Mouse (Mus musculus): Measurements from ENCODE around the gene Hspa5.

DNA sequence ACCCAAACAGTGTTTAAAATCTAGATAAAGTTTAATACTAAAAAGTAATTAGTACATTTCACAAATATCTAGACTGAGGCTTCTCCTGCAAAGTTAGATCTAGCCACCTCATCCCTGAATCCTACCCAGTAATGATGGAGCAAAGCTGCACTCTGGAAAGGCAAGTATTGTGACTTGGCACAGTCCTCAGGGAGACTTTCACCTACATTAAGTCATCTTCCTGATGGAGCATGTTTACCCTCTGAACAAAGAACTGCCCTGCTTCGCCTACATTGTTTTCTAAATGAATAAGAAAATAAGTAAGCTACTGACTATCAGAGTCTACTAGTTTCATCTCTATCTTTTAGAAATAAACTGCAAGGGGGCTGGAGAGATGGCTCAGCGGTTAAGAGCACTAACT is 46.7 kb downstream of the Hspa5 start:
- TF ChIP-seq MAX (IDR thresholded peaks at IDR 0.05) = no peak
- no peak for TF ChIP-seq CEBPB (IDR thresholded peaks at IDR 0.05; ENCODE audit: low read depth)
